Mouse (Mus musculus) adrenal gland, adult 8-10 months (tissue): ENCODE data around the gene Crlf1. TPM values are rescaled to one million over a fixed set of nuclear protein-coding genes. Genes with fewer than 3 reads are reported as not detected.
A peak's percentile ranks its signal among the peaks of the same experiment; 100 is the strongest.

Source experiments
- DNase-seq: peaks from one replicate; pipeline ENCODE4 v3.0.0; 2022
- total RNA-seq, 4 experiments: library from RNA; stranded (reverse); gene quantifications; 2 replicates each; pipeline ENCODE4 v1.2.4; 2022

The Crlf1 gene
- total RNA-seq, 4 experiments from 2014 or later: 0.51 to 1.5 (median 0.59) TPM; not detected in 1

- DNase-seq: no peak
Measured at GRCm38 (mm10) chr8:70527111-70527511, 34.2 kb downstream of the Crlf1 start.

- peak; percentile 95 for DNase-seq
Measured at GRCm38 (mm10) chr8:70527512-70528181, 34.7 kb downstream of the Crlf1 start, which contains the start of the genes Fkbp8 and Kxd1. Gene Fkbp8, plus strand, starts transcription at chr8:70527724. Gene Kxd1, minus strand, starts transcription at chr8:70527956.

GRCm38 (mm10) chr8:70528182-70528797, 35.3 kb downstream of the Crlf1 start:
- DNase-seq: no peak

- DNase-seq: no peak
Measured at GRCm38 (mm10) chr8:70529299-70529698, 36.3 kb downstream of the Crlf1 start.

GRCm38 (mm10) chr8:70529741-70530161, 36.8 kb downstream of the Crlf1 start:
- peak; percentile 64 for DNase-seq

- DNase-seq: no peak
Measured at GRCm38 (mm10) chr8:70530314-70530713, 37.4 kb downstream of the Crlf1 start.

GRCm38 (mm10) chr8:70534281-70534680, 41.3 kb downstream of the Crlf1 start:
- no peak for DNase-seq

GRCm38 (mm10) chr8:70535221-70535620, 42.3 kb downstream of the Crlf1 start:
- no peak for DNase-seq

- no peak for DNase-seq
Measured at GRCm38 (mm10) chr8:70535701-70536100, 42.7 kb downstream of the Crlf1 start.

GRCm38 (mm10) chr8:70538024-70538579, 45.1 kb downstream of the Crlf1 start:
- DNase-seq: peak; percentile 78

- peak; percentile 99 for DNase-seq
Measured at GRCm38 (mm10) chr8:70538633-70539076, 45.7 kb downstream of the Crlf1 start.

GRCm38 (mm10) chr8:70539077-70539813, 46.3 kb downstream of the Crlf1 start, which contains the start of gene Ell:
Gene Ell, plus strand, starts transcription at chr8:70539457.
- peak; percentile 100 for DNase-seq

GRCm38 (mm10) chr8:70540013-70540506, 47.1 kb downstream of the Crlf1 start:
- DNase-seq: no peak

GRCm38 (mm10) chr8:70540507-70541071, 47.6 kb downstream of the Crlf1 start:
- DNase-seq: no peak

GRCm38 (mm10) chr8:70541081-70541480, 48.1 kb downstream of the Crlf1 start:
- no peak for DNase-seq

- DNase-seq: peak; percentile 88
Measured at GRCm38 (mm10) chr8:70544200-70544687, 51.3 kb downstream of the Crlf1 start.

GRCm38 (mm10) chr8:70546412-70546811, 53.5 kb downstream of the Crlf1 start:
- DNase-seq: no peak

- DNase-seq: no peak
Measured at GRCm38 (mm10) chr8:70547762-70548161, 54.8 kb downstream of the Crlf1 start.

- no peak for DNase-seq
Measured at GRCm38 (mm10) chr8:70549412-70550184, 56.6 kb downstream of the Crlf1 start.

- DNase-seq: no peak
Measured at GRCm38 (mm10) chr8:70551558-70552161, 58.7 kb downstream of the Crlf1 start.

- no peak for DNase-seq
Measured at GRCm38 (mm10) chr8:70552836-70553235, 59.9 kb downstream of the Crlf1 start.
